Mouse (Mus musculus) layer of hippocampus, adult 18-20 months (tissue): ENCODE results near the gene Dbp. TPM values are rescaled to one million over a fixed set of nuclear protein-coding genes. Genes with fewer than 3 reads are reported as not detected.
"Not testable (repeated sequence)": the region's sequence is repeated elsewhere in the genome, so short reads cannot be mapped to it uniquely, and the experiment has no call there.

Experiments
- DNase-seq, 2 experiments: peaks; one replicate each; pipeline ENCODE4 v3.0.0; 2022; ENCODE audit warnings: low spot score in 2 of 2
- long read RNA-seq: library from polyadenylated mRNA; stranded (forward); transcript quantifications from one replicate; pipeline ENCODE4 v2.0.0, GENCODE M21; 2021
- total RNA-seq, 2 experiments: library from RNA; stranded (reverse); gene quantifications; 2 replicates each; pipeline ENCODE4 v1.2.3; 2021

Dbp gene
- total RNA-seq = 10 to 100 TPM; 47.6 to 50.2 TPM
- long read RNA-seq, transcript Dbp-201 (4 exons, 1,837 nt) = major isoform, 34 of 37 reads
- long read RNA-seq, partial matches to known transcripts = 0 of 37 reads
- long read RNA-seq, other reads (novel, unspliced or antisense) = 0 of 37 reads

GRCm38 (mm10) chr7:45704730-45705442 is at the start of gene Dbp:
Dbp (plus strand) TSS chr7:45705088.
- DNase-seq = peak; percentile 100

GRCm38 (mm10) chr7:45660746-45661478 is 44.0 kb upstream of the Dbp start:
- DNase-seq = no peak

GRCm38 (mm10) chr7:45661702-45662101 is 43.2 kb upstream of the Dbp start:
- not testable (repeated sequence) for DNase-seq

GRCm38 (mm10) chr7:45665303-45666138 is 39.4 kb upstream of the Dbp start:
- DNase-seq = no peak

GRCm38 (mm10) chr7:45666161-45666560 is 38.7 kb upstream of the Dbp start, which contains the start of gene Fut2:
Fut2 (minus strand) TSS chr7:45666394.
- no peak for DNase-seq

GRCm38 (mm10) chr7:45667761-45668160 is 37.1 kb upstream of the Dbp start:
- peak in 1 of 2 experiments; percentile 67 for DNase-seq

GRCm38 (mm10) chr7:45668921-45669320 is 36.0 kb upstream of the Dbp start:
- DNase-seq = no peak

- DNase-seq = no peak
These were observed 27.1 kb upstream of the Dbp start for GRCm38 (mm10) chr7:45677627-45678295.

GRCm38 (mm10) chr7:45678513-45678912 is 26.4 kb upstream of the Dbp start:
- no peak for DNase-seq

- DNase-seq = no peak
These were observed 24.8 kb upstream of the Dbp start for GRCm38 (mm10) chr7:45679966-45680621.

- no peak for DNase-seq
These were observed 23.7 kb upstream of the Dbp start for GRCm38 (mm10) chr7:45681046-45681736.

- DNase-seq = peak; percentile 80 to 90
These were observed 22.5 kb upstream of the Dbp start for GRCm38 (mm10) chr7:45682144-45683126.

GRCm38 (mm10) chr7:45683396-45684050 is 21.4 kb upstream of the Dbp start, which contains the start of gene Ntn5:
Ntn5 (plus strand) TSS chr7:45684022.
- no peak for DNase-seq

GRCm38 (mm10) chr7:45685811-45686210 is 19.1 kb upstream of the Dbp start:
- no peak for DNase-seq

- no peak for DNase-seq
These were observed 18.0 kb upstream of the Dbp start for GRCm38 (mm10) chr7:45686841-45687240.

GRCm38 (mm10) chr7:45689099-45689498 is 15.8 kb upstream of the Dbp start:
- DNase-seq = no peak

GRCm38 (mm10) chr7:45689800-45690199 is 15.1 kb upstream of the Dbp start:
- DNase-seq = no peak

- no peak for DNase-seq
These were observed 12.5 kb upstream of the Dbp start for GRCm38 (mm10) chr7:45692364-45692763.
